Mouse (Mus musculus): ENCODE results near the gene Wbp2.
A peak's percentile ranks its signal among the peaks of the same experiment; 100 is the strongest.
"Not testable (repeated sequence)": the region's sequence is repeated elsewhere in the genome, so short reads cannot be mapped to it uniquely, and the experiment has no call there.

Gene Wbp2

DNA sequence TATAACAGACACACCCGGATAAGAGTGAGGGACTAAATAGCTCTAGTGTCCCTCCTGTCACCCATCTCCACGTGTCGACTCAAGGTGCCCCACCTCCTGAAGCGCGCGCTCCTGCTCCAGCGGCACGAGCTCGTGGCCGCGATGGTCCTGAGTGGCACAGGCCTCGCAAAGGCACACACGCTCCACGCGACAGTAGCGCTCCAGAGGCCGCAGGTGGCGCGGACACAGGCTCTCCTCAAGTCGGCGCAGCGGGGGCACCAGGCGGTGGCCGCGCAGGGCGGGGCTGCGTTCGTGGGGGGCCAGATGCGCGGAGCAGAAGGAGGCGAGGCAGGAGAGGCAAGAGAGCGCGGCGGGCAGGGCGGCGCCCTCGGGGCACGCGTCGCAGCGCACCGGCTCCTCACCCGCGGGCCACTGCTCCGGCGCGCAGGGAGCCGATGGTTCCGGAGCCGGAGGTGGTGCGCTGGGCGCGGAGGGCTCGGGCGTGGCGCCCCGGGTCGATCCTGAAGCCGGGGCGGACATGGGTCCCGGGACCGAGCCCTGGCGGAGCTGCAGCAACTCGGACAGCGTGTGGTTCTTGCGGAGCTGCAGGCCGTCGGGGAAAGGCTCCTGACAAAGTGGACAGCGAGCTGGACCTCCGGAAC, 22.8 kb upstream of the Wbp2 start:
- no peak for DNase-seq (ENCODE audit: low spot score in 2 of 2)

DNA sequence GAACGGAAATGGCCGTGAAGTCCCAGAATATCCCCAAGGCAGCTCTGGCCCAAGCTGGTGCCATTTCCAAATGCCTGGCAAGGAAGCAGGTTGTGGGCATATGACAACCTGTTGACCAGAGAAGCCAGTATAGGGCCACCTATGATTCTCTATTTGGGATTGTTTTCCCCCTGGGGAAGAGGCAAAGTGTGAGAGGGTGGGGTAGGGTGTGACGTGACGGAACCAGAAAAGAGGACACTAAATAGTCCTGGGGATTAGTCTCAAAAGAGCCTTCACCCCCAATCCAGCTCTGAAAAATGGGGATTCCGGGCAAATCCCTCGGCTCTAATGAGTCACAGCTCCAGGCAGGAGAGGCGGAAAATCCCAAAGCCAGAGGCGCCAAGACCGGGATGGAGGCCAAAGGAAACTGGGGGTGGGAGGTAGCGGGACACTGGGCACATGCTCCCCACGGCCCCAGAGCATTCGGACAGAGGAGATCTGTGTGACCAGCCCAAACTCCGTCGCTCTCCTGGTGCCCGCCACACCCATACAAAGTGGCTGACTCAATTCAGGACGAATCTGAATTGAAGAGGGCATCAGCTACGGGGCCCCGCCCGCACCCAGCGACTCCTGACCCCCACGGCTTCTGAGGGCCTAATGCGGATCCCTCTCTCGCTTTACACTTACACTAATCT, 21.8 kb upstream of the Wbp2 start:
- DNase-seq (ENCODE audit: low spot score in 2 of 2), result peak in 1 of 2 experiments; percentile 77

DNA sequence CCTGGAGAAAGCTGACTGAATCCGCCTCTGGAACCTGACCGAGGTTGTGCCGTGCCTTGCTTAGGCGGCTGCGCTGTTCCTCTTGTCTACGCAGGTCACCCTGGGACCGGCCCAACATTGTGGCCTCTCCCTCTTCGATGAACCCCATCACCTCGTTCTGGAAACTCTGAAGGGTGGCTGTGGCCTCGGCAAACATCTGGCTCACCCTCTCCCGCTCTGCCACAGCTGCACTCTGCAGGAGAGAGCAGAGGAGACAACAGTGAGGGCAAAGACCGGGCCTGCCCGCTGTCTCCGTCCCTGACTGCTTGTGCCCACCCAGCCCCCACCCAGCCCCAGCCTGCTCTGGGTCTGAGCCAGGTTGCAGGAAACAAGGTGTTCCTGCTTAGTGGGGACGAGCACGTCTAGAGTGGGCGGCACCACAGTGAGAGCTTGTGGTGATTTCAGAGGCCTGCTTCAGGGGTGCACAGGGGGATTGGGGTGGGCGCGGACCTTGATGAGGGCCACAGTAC, 21.0 kb upstream of the Wbp2 start:
- DNase-seq (ENCODE audit: low spot score in 2 of 2), result no peak

DNA sequence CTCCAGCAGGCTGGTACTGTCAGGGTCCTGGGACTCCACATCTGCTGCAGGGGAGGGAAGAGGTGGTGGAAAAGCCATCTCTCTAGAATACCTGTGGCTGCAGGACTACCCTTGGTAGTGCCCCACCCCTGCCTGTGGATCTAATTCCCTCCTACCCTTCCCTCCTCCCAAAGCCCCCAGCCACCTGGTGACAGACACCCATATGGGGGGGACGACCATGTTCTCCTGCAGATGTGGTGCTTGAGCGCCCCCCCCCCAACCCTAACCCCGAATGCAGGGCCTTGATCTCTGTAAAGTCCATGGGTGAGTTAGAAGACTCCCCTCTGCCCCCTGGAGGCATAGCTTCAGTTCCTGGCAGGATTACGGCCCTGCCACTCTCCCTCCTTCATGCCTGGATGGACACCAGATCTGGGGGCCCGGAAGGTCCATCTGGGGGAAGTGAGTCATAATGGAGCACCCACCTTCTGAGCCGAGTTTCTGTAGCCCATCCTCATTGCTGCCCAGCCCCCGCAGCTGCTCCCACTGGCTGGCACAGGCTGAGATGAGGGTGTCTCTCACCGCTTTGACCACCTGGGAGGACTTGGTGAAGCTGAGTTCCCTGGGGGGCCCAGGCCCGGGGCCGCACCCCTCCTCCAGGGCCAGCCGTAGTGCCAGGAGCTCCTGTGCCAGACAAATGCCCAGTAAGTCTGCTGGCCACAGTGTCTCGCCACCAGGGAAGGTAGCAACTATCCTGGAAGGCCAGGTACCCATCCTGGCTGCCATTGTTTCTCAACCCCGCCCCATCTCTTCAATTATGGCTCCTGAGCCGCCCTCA, 20.4 kb upstream of the Wbp2 start:
- no peak for DNase-seq (ENCODE audit: low spot score in 2 of 2)

DNA sequence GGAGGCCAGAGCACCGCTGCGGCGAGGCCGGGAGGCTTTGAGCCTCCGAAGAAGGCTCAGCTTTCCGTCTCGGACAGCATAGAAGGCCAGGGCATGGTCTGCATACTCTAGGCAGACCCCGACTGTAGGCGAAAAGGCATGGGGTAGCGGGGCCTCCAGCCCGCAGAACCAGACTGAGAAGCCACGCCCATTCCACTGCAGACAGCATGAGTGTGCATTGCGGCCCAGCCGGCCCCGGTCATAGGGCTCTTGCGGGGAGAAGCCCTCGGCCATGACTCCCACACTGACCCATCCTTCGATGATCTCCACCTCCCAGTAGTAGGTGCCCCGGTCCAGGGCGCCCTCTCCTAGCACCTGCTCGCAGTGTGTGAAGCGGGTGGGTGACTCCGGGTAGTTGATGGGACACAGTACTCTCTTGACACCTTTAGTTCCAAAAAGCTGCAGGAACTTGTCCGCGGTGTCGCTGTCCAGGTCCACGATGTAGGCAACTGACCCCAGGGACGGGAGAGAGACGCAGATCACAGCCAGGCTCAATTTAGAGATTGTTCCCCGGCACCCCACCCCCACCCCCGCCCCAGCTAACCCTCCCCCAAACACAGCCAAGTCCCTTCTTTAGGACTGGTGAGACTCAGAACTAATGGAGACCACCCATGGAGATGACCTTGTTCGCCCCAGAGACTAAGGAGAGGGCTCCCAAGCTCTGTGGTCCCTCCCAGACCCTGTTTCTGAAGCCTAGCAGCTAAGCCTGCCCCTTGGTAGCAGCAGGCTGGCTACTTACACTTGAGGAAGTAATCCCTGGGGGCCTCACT, 19.6 kb upstream of the Wbp2 start:
- no peak for DNase-seq (ENCODE audit: low spot score in 2 of 2)

DNA sequence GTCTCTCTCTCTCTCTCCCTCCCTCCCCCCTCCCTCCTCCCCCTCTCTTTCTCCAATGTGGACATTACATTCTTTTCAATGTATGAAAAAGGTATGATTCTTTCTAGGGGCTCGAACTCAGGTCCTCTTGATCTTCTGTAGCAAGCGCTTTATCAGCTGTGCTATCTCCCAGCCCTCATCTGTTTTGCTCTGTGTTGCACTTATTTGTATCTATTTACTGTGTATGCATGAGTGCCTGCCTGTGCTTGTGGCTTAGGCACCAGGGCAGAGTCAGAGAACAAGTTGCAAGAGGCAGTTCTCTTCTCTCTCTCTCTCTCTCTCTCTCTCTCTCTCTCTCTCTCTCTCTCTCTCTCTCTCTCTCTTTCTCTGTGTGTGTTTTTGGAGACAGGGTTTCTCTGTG, 18.3 kb upstream of the Wbp2 start:
- no peak for DNase-seq (ENCODE audit: low spot score in 2 of 2)

DNA sequence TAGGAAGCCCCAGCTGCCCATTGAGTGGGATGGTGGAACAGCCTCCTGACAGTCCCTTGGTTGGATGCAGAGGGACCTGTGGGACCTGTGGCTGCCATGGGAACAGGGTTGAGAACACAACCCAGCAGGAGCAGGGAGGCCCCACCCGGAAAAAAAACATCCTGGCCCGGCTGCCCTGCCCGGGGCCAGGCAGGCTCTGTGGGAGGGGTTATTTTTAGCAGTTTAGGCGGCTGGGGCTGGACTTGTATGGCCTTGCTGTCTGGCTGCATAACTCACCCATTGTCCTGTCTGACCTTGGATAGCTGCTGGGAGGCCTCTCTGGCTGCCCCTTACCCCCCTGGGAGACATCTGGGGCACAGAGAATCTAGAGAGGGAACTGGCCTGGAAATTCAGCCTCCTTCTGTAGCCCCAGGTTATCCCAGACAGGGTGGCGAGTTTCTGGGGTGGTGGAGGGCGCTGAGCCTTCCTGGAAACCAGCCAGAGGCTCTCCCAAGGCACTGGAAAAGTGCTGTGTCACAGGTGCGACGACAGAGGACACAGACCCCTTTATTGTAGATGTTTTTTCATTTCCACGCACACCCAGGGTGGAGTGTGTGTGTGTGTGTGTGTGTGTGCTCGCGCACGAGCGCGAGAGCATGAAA, 17.3 kb upstream of the Wbp2 start:
- DNase-seq (ENCODE audit: low spot score in 2 of 2), result peak in 1 of 2 experiments; percentile 77

DNA sequence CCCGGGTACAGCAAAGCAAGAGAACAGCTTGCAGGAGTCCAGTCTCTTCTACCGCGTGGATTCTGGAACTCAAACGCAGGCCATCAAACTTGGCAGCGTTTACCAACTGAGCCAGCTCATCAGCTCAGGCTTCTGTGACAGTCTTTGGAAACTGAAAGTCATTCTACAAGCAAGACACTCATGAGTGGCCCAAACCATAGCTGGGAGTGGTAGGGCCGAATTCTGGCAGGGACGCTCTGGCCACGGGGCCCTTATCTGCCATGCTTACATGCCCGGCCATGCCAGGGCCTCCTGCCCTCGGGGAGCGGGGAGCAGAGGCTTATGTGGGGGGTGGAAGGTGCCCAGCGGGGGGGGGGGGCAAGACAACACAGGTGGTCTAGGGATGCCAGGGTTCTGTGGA, 16.8 kb upstream of the Wbp2 start:
- DNase-seq (ENCODE audit: low spot score in 2 of 2), result no peak

DNA sequence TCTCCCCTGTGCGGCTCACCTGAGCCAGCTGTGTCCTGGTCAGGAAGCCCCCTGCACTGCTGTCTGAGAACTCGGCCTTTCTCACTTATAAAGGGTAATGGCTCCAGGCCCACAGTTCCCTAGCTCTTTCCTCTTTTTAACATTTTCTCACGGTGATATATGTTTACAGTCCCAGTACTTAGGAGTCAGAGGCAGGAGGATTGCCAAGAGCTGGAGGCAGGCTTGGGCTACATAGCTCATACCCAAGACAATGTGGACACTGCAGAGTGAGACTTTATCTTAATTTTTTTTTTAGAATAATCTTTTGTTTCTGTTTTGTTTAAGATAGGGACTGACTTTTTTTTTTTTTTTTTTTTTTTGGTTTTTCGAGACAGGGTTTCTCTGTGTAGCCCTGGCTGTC, 15.7 kb upstream of the Wbp2 start:
- no peak for DNase-seq (ENCODE audit: low spot score in 2 of 2)

DNA sequence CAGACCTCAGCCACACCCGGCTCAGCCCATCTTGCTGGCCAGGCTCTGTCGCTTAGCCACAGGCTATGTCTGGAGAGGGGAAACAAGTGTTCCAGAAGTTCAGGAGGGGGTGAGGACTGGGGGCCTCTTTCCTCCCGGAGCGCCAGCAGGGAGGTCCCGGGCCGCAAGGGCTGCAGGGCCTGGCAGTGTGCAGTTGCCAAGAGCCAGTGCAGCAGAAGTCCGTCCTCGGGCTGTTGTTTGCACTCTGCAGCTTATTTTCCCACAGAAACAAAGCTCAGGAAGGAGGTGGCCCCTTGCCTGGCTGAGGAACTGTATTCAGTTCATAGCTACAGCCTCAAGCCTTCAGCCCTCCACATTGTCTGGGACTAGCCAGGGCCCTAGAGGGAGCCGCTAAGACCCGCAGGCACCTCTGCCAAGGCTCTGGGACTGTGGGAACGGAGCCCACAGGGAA, 15.2 kb upstream of the Wbp2 start:
- DNase-seq (ENCODE audit: low spot score in 2 of 2), result peak in 1 of 2 experiments; percentile 57

DNA sequence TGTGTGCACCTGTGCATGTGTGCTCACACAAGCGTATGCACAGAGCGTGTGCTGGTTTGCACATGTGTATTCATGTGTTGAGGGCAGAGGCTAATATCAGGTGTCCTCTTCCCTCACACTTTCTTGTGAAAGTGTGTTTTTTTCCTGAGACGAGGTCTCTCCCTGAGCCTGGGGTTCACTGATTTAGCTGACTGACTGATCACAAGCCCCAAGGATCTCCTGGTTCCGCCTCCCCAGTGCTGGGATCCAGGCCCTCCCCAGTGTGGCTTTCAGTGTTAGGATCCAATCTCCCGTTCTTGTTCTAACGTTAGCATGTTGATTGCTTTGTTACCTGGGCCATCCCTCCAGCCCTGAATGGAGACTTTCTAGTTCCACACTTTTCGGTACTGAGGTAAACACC, 14.0 kb upstream of the Wbp2 start:
- no peak for DNase-seq (ENCODE audit: low spot score in 2 of 2)

DNA sequence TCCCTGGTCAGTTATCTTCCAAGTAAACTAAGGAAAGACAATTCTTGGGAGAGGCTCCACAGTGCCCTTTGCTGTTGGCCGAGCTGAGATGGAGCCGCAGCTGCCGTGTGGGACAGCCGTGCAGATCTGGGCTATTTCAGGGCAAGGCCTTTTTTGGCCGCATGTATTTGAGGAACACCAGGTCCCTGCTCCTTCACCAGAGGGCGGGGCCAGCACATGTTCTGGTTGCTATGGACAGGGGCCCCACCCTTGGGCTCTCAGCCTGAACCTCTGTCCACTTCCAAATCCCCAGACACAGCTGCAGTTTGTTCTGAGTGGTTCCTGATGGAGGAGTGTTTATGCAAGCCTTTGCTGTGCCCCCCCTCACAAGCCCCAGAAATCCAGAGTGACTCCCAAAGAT, 13.6 kb upstream of the Wbp2 start:
- DNase-seq (ENCODE audit: low spot score in 2 of 2), result peak in 1 of 2 experiments; percentile 84

DNA sequence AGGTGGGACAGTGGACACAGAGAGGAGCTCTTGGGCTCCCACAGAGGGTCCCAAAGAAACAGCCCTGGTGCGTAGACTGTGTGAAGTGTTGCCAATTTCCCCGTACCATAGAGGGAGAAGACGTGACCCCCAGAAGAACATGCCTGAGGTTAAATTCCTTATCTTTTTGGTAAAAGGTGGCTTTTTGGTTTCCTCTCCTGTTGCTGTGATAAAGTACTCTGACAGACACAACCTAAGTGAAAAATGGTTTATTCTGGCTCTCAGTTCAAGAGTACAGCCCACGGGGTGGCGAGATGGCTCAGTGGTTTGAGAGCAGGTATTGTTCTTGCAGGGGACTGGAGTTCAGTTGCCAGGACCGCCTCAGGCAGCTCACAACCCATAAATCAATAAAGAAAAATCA, 12.7 kb upstream of the Wbp2 start:
- DNase-seq (ENCODE audit: low spot score in 2 of 2), result no peak

DNA sequence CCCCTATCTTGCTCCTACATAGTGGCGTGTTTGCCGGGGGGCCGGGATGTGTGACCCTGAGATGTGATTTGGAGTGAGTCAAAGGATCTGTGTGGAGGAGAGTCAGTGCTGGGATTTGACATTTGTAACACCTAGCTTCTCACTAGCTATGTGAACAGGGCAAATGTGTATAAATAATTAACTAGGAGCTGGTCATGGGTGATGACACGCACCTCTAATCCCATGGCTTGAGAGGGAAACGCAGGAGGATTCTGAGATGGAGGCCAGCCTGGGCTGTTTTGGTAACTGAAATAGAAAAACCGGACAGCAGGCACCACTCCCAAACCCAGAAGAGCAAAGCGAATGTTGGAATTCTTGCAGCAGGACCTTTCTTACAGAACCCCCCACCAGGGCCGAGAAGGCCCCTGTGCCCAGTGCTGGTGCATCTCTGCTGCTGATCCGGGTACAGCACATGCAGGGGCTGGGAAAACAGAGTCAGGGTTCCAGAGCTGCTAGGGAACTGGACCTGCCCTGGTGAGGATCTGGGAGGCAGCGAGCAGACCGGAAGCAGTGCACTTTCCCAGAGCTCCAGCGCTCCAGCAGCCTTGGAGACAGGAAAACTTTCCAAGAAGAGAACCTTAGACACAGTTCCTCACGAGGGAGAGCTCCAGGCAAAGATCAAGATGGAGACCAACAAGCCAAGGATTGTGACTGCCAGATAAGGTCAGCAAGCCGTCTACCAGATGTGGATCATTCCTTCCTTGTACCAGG, 12.1 kb upstream of the Wbp2 start:
- no peak for DNase-seq (ENCODE audit: low spot score in 2 of 2)

DNA sequence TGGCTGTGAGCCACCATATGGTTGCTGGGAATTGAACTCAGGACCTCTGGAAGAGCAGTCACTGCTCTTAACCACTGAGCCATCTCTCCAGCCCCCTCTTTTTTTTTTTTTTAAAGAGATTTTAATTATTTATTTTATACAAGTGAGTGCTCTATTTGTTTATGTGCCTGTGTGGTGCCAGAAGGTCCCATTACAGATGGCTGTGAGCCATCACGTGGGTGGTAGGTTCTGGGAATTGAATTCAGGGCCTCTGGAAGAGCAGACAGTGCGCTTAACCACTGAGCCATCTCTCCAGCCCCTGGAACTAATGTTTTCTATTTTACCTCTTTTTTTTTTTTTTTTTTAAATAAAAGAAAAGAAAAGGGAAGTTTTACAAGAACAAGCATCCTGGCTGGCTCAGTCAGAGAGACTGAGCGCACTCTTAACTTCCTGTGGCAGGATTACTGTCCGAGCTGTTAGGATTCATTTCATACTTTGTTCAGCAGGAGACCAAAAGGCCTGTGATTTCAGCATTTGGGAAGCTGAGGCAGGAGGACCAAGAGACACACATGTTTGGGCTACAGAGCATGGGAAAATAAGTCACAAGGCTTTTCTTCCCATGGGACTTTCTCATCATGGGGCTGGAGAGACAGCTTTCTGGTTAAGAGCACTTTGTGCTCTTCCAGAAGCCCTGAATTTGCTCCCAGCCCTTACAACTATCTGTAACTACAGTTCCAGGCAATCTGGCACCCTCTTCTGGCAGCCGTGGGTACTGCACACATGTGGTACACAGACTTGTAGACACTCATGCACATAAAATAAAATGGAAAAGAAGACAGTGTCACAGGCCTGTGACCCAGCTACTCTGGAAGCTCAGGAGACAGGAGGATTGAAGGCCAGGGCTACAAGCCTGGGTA, 9.7 kb upstream of the Wbp2 start:
- no peak for DNase-seq (ENCODE audit: low spot score in 2 of 2)

DNA sequence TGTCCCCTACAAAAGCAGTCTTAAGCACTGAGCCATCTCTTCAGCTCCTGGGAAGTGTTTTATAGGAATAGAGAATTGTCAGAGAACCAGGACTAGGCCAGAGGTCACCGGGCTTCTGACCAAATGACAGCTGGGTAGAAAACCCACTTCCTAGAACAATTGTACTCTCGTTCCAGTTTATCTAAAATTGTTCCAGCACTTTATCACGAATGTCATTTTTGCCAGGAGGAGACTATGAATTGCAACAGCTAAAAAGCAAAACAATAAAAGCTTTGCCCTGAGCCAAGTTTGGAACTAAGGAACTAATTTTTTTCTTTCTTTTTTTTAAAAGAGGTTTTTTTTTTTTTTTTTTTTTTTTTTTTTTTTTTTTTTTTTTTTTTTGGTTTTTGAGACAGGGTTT, 8.8 kb upstream of the Wbp2 start:
- peak in 1 of 2 experiments; percentile 61 for DNase-seq (ENCODE audit: low spot score in 2 of 2)

DNA sequence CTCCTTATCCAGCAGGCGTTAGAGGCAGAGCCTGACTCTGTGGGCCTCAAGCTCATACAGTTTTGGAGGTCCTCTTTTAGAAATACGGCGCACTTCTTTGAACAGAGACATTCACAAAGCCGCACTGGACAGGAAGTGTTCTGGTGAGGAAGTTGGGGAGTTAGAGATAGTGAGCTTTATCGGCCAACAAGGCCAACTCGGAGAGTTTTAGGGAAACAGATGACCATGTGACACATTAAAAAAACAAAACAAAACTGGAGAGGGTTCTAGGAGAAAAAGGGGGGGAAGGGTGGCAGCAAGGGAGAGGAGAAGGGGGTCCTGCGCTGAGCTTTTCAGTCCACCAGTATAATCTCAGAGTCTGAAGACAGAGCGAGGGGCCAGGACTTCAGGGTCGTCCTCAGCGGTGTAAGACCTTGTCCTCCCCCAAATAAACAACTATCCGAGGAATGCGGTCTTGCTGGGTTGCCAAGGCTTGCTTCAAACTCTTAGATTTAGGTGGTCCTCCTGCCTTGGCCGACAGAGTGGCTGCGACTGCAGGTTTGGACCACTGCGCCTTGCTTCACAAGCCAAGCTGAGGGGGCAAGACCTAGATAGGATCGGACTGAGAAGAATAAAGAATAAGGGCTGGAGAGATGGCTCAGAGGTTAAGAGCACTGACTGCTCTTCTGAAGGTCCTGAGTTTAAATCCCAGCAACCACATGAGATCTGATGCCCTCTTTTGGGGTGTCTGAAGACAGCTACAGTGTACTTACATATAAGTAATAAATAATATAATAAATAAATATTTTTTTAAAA, 7.2 kb upstream of the Wbp2 start:
- no peak for DNase-seq (ENCODE audit: low spot score in 2 of 2)

DNA sequence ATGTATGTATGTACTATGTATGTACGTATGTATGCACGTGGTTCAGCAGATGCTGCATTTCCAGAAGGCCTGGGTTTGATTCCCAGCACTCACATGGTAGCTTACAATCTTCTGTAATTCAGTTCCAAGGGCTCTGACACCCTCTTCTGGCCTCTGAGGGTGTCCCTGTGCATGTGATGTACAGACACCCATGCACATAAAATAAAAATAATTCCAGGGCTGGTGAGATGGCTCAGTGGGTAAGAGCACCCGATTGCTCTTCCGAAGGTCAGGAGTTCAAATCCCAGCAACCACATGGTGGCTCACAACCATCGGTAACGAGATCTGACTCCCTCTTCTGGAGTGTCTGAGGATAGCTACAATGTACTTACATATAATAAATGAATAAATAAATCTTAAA, 6.2 kb upstream of the Wbp2 start:
- DNase-seq (ENCODE audit: low spot score in 2 of 2), result not testable (repeated sequence)

DNA sequence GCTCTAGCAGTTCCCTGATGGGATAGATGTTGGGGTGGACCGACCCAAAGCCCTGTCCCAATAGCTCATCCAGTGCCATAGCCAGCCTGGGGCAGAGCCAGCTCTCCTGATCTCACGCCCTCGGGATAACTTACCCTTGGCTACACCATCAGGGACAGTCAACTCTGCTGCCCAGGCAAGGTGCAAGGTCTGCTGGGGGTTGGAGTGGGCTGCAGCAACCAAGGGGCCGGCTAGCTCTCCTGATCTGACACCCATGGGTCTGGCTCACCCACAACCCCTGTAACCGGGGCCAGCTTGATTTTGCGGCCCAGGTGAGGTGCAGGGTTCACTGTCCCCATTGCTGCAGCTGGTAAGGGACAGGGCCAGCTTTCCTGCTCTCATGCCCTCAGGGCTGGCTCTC, 4.8 kb upstream of the Wbp2 start:
- DNase-seq (ENCODE audit: low spot score in 2 of 2), result no peak

Measured in urinary bladder, adult 18-20 months (tissue).